Mouse (Mus musculus) cerebellum, adult 8-10 months (tissue): ENCODE results near the gene Foxk1.

Source experiments
- DNase-seq: peaks from one replicate; pipeline ENCODE4 v3.0.0; 2022

Gene Foxk1

GRCm38 (mm10) chr5:142448623-142449022 is 47.3 kb downstream of the Foxk1 start:
- DNase-seq, result no peak

- DNase-seq, result no peak
These were observed 49.5 kb downstream of the Foxk1 start for GRCm38 (mm10) chr5:142450846-142451245.

GRCm38 (mm10) chr5:142451759-142452158 is 50.5 kb downstream of the Foxk1 start:
- DNase-seq, result no peak

- no peak for DNase-seq
These were observed 52.4 kb downstream of the Foxk1 start for GRCm38 (mm10) chr5:142453742-142454141.

- DNase-seq, result no peak
These were observed 55.0 kb downstream of the Foxk1 start for GRCm38 (mm10) chr5:142456318-142456717.

- no peak for DNase-seq
These were observed 56.0 kb downstream of the Foxk1 start for GRCm38 (mm10) chr5:142457345-142457744.

DNA sequence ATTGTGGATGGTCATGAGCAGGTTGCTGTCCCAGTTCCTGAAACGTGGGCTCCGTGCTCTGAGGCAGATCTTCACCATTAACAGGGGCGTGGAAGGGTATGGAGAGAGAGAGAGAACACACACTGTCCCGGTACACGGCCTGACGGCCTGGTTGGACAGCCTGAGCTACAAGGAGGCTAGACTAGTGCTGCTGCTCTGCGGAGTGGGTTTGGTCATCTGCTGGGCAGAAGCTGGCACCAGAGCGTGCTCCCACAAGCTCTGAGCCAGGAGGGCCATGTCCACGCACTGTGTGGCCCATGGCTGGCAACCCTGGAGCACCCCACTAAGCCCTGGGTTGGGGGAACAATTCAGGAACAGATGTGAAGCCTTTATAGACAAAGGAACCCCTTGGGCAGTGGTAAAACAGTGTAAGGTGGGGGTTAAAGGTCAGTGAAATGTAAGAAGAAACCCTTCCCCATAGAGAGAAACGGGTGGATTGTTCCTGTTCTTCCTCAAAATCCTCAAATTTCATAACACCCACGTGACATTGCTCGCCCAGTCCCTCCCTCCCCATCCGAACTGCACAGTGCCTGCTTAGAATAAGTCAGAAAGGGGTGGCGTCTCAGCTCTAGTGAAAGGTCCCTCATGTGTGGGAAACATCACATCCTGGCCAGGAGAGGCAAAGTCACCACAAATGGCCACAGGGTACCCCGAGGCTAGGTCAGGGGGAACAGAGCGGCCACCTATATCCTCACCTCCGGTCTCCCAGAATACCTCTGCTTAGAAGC is 57.7 kb downstream of the Foxk1 start:
- DNase-seq, result no peak

GRCm38 (mm10) chr5:142459834-142460233 is 58.5 kb downstream of the Foxk1 start:
- no peak for DNase-seq

DNA sequence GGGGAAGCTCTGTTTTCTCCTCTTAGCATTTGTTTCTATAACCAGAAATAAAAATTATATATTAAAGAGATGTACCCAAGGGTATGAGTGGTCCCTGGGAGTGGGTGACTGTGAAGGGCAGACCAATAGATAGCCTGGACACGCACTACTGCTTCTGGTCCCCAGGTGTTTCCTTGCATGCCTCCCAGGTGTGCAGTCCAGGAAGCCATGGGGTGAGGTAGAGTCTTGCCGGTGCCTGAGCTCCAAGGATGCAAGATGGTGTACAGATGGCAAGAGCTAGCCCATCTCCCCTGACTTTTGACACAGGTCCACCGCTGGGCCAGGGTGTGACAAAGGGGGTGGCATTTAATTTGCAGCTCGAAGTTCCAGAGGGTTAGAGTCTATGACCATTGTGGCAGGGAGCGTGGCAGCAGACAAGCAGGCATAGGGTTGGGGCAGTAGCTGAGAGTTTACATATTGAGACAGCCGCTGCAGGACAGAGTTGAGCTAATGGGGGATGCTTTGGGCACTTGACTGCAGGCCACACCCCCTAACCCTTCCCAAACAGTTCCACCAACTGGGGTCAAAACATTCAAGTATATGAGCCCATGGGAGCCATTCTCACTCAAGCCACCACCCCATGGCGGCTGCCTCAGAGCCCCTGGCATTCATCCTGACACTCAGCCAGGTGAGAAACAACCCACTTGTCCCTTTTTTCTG is 60.8 kb downstream of the Foxk1 start:
- DNase-seq, result no peak

- no peak for DNase-seq
These were observed 61.3 kb downstream of the Foxk1 start for GRCm38 (mm10) chr5:142462641-142462948.

- no peak for DNase-seq
These were observed 61.7 kb downstream of the Foxk1 start for GRCm38 (mm10) chr5:142463011-142463410.

- peak; percentile 89 for DNase-seq
These were observed 62.5 kb downstream of the Foxk1 start, which contains the start of gene Ap5z1 for GRCm38 (mm10) chr5:142463461-142464454. Gene Ap5z1, plus strand, starts transcription at chr5:142463944.

DNA sequence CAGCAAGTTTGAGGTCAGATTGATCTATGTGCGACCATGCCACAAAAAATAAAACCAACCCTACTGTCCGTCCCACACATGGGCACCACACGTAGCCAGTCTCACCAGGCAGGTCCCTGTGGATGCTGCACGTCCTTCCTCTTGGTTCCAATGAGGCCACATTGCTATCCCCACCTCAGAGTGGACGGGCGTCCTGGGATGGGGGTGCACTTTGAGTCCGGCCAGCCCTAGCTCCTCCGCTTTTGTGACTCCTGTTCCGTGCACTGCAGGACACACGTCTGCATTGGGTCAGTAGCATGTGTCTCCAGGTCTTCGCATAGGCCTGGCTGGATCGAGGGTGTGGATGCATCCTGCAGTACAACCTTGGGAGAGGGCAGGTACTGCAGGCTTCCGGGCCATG is 67.1 kb downstream of the Foxk1 start:
- no peak for DNase-seq

DNA sequence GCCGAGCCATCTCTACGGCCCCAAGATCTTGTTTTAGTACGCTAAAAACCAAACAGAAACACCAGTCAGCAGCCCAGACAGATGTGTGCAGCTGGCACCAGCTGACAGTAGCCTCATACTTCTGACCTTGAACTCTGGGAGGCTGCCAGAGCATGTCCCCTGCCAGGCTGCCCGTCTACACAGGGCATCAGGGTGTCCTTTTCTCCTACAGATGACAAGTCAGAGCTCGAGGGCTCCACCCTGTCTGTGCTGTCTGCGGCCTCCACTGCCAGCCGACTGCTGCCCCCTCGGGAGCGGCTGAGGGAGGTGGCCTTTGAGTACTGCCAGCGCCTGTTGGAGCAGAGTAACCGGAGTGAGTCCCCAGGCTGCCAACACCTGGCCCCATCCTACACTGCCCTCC is 68.5 kb downstream of the Foxk1 start:
- no peak for DNase-seq

DNA sequence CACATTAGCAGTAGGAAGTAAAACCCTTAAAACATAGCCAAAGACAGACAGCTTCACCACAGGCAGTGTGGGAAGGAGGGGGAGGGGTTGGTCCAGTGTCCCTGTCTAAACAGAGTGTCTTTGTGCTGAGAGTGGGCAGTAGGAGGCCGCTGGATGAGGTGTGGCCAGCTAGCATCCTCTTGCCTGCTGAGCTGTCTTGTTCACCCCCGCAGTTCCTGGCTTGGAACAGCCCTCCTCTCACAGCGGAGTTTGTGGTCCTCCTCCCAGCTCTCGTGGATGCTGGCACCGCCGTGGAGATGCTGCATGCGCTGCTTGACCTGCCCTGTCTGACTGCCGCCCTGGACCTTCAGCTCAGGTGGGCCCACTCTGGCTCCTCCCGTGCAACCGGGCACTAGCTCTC is 72.4 kb downstream of the Foxk1 start:
- DNase-seq, result no peak

DNA sequence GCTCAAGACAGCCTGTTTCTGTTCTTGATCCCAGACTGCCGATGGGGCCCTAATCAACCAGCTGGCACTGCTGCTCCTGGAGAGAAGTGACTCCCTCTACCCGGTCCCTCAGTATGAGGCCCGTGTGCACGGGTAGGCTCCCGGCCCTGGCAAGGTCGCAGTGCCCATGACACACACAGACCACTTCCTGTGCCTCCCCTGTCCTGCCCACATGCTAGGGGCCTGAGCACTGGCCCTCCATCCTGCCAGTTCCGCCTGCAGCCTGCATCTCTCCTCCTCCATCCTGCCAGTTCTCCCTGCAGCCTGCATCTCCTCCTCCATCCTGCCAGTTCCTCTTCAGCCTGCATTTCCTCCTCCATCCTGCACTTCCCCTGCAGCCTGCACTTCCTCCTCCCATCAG is 74.4 kb downstream of the Foxk1 start:
- DNase-seq, result no peak

GRCm38 (mm10) chr5:142477346-142477745 is 76.0 kb downstream of the Foxk1 start:
- DNase-seq, result peak; percentile 55

- DNase-seq, result no peak
These were observed 76.7 kb downstream of the Foxk1 start for GRCm38 (mm10) chr5:142477866-142478615.

GRCm38 (mm10) chr5:142478829-142479435 is 77.6 kb downstream of the Foxk1 start:
- DNase-seq, result peak; percentile 85

GRCm38 (mm10) chr5:142482512-142482911 is 81.2 kb downstream of the Foxk1 start:
- no peak for DNase-seq

DNA sequence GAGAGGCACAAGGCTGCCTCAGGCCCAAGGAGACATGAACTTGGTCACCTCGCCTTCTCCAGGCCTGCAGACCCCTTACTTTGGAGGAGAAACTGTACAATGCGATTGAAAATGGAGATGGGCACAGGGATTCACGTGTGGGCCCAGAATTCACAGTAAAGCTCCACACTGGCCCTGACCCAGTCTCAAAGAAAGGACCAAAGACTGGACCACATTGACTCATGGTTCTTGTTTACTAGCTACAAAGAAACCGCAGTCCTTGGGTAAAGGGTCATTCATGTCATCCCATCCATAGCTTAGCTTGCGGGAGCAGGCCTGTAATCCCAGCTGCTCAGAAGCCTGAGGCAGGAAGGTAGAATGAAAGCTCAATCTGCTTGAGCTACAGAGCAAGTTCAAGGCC is 82.3 kb downstream of the Foxk1 start:
- no peak for DNase-seq

GRCm38 (mm10) chr5:142486654-142487053 is 85.4 kb downstream of the Foxk1 start:
- DNase-seq, result no peak
